Mouse (Mus musculus): ENCODE measurements at regions not wholly inside any gene's neighbourhood (a gene's known extent, or its start where the extent isn't known, plus 50 kb on each side); places are given as distances from the start of the nearest gene placed in this dataset.

DNA sequence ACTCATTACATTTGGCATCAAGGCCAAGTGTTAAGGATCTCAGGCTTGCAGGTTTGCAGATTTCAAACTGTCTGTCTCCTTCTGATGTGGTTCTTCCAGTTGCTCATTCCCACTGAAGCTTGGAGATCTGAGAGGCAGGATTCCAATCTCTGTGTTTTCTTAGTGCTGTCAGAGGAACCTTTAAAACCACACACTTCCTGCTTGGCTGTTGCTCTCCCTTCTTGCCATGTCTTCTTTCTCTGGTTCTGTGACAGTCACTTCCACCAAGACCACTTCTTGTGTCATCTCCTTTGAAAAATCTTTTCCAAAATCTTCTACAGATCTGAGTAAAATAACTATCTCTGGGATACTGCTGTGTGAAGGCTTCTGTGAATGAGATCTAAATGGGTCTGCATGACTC, 117.3 kb downstream of the Gm5426 start:
- peak; percentile 35 for DNase-seq

DNA sequence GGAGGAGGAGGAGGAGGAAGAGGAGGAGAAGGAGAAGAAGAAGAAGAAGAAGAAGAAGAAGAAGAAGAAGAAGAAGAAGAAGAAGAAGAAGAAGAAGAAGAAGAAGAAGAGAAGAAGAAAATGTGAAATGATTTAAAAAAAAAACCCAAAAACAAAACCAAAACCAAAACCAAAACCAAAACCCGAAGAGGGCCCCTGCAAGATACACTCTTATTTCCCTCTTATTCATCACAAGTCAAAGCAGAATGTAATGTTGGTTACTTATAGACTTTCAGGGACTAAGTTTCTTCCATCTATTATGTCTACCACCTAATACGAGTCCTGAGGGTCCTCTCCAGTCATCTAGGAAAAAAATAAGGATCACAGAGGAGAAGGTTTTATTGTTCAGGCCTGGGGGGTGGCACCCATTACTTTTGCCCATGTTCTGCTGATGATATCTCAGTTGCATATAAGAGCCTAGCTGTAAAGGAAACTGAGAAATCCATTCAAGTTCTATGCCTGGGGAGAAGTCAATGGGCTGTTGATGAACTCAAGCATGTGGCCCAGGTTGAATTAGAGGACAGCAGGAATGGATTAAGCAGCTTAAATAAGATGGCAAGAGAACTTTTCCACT, 118.0 kb downstream of the Gm5426 start:
- DNase-seq, result peak; percentile 27

DNA sequence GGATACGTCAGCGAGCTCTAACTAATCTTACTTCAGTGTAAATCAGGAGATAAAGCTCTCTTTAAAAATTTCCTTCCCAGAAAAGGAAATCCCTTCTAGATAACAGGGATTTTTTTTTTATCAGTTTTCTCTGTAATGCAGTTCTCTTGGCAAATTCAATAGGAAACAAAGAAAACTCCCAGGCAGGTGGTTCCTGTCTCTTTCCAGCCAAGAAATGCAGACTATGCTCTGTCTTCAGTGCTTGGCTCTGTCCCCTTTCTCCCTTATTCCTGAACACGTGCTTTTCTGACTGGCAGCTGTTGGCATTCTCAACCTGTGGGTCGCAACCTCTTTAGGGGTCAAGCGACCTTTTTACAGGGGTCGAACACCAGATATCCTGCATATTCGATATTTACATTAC, 121.5 kb downstream of the Gm5426 start:
- peak; percentile 95 for DNase-seq

DNA sequence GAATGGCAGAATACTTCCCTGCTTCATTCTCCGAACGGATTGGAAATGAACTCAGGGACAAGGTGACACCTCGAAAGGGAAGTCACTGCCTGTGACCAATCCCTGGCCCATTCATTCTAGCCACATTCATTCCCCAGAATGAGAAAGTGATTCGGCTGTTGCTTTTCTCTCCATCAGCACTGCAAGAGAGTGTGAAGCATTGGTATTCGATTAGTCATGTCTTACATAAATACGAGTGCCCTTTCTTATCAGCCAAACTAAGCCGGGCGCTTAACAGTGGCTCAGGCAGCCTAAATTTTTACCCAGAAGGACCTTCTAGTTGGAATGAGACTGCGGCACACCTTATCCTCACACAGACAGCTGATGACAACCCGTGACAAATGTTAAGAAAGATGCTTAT, 122.8 kb downstream of the Gm5426 start:
- peak; percentile 61 for DNase-seq

DNA sequence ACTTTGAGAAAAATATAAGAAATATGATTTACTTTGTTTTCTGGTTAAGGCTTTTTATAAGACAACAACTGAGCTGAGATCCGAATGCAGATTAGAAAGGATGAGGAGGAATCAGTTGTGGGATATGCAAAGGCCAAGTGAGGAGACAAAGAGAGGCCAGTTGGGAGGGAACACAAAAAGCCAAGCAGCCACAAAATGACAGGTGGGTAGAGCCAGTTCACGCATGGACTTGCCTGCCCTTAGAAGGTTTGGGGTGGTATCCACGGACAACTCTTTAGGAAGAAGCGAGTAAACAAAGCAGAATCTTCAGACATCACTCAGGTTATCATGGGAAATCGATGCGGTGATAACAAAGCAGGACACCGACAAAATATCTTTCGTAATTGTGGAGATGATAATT, 123.2 kb downstream of the Gm5426 start:
- peak; percentile 18 for DNase-seq

DNA sequence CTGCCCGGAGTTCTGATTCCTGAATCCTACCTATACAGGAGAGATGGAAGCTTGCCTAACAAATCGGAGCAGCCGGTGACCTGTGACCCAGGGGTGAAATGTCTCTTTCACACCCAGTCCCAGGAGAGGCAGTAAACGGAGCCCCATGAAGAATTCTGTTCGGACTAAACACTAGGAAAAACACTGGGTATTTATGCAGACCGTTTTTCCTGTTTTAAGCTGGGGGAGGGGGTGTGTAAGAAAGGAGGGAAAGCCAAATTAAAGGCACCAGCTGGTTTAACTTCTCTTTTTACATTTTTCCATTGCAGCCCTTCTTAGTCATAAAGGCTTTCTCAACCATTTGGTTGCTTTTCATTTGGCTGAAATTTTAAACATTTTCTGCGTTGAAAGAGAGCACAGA, 127.1 kb downstream of the Gm5426 start:
- peak; percentile 91 for DNase-seq

DNA sequence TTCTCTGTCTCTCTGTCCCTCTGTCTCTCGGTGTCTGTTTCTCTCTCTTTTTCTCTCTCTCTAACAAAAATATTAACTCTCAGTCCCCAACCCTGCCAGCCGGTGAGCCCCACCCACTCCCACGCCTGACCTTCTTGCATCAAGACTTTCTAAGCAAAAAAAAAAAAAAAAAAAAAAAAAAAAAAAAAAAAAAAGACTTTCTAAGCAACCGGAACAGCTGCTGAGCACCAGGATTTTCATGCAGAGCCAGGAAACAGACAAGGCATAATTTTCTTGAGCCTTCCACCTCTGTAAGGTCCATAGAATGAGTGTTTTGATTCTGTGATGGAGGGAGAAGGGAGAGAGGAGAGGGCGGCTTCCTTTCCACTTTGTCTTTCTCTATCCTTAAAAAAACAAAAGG, 128.0 kb downstream of the Gm5426 start:
- DNase-seq, result peak; percentile 83

DNA sequence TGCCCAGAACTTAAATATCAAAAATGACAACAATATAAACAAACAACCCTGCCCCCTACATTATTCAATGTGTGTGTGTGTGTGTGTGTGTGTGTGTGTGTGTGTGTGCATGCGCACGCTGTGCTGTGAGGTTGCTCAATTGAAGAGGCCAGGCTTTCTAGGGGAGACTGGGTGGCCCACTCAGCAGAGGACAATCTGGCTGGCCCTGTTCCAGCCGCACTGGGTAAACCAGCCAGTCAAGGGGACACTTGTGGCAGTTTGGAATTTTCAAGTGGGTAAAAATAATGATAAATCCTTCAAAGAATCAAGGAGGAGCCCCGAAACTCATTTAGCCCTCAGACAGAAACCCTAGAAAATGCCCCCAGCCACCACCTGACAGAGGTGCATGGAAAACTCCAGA, 128.5 kb downstream of the Gm5426 start:
- peak; percentile 87 for DNase-seq

DNA sequence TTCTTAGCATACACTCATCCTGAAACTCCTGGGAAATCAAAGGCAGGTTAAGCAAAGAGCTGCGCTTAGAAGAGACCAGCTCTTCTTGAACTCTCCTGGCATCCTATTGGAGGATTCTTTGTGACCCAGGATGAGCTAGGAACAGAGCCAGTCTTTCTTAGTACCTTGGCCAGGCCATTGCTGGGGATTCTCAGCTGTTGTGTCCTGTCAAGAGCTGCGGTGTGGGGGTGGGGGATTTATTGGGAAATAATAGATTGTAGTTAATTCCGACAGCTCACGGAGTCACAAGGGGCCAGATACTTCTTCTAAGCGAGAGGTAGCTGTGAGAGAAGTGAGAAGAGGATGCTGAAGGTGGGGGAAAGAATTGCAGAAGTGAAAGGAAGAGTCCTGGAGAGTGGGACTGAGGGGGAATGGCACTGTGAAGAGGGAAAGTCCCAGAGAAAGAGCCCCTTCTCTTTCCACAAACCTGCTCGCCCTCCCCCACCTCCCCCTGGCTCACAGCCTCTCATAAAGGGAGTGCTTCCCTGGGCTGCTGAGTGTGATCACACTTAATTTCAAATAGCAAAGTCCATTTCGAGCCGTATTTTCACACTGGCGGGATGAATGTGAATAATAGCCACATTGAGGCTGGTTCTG, 129.8 kb downstream of the Gm5426 start:
- DNase-seq, result peak; percentile 76

DNA sequence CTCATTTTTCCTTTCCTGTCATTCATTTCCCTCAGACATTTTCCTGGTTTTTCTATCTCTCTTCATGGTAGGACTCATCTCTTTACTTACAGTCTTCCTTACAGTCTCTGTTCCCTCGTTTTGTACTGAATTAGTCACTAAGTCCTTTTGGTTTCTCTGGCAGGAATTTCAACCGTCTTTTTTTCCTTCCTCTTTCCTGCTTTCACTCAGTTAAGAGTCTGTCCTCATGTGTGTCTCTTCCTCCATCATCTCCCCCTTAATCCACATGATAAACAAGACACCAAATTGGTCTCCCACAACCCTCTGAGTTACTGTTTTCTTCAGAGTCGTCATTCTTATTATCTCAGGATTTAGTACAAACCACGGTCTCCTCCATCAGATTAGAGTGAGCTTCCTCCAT, 131.2 kb downstream of the Gm5426 start:
- no peak for DNase-seq

DNA sequence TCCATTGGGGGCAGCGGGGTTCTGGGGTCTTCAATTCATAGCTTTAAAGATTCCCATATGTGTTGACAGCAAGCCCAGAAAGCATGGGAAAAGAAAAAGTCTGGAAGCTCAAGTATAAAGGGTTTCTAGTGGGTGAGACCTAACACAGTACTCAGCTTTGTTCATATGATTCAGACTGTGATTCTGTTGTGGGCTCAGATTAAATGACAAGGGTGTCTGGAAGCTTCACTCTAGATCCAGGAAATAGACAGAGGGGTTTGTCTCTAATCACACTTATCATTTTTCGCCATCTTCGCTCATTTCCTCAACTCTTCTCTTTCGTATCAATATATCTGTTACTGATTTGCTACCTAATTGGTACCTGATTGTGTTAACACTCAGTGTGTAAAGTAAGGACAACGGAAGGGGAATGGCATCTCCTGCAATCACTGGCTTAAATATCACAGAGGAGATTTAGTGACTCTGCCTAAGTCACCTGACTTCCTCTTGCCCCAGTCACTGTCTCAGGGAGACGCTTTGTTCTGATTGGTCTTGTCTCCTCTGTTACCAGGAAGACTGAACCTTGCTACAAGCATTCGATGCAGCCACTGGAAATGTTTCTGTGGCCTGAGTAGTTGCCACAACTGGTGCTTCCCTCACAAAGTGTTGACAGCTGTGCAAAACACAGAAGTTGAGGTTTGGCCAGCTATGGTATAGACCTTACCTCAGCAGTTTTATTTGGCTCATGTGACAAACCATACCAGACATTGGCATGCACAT, 137.4 kb downstream of the Gm5426 start:
- peak; percentile 97 for DNase-seq

DNA sequence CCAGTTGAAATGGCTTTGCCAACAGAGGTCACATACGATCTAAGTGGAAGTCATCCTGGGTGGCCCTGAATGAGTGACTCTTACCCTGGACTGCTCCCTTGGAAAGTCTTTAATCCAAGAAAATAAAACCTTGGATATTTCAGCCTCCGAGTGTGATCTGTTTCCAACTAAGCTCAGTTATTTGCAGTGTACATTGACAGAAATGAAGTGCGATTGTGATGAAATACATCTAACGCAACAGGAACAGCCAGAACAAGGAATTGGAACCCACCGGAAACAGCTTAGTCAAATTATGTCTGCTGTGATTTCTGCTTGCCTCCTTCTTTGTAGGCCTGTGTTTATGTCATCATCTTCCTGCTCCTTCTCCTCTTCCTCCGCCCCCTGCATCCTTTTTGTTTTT, 143.7 kb downstream of the Gm5426 start:
- DNase-seq, result peak; percentile 77

DNA sequence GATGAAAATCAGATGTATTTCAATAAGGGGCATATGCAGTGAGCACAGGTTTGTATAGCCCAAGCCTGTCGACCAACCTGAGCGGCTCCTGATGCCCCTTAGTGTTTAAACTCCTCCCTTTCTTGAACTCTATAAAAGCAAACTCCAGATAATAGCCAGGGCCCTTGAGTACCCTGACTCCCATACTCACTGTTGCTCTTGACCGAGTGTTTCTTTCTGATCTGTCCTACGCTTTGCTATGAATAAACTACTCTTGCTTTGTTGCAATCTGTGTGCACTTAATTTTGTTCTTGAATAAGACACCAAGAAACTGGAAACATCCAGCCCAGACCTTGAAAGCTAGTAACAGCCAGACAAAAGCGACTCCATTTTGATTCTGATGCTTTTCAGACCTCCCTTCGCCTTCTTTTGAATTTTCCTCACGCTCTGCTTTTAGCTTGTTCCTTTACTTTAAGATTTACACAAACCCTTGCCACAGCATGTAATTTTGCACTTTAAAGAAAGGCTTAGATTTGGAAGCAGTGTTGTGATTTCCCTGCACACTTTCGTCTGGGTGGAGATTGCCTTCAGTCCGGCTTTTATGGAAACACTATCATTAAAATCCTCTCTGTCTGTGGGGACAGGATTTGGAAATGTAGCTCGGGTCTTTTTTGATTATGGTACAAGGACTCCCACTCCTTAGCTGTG, 149.1 kb downstream of the Gm5426 start:
- DNase-seq, result peak; percentile 36

DNA sequence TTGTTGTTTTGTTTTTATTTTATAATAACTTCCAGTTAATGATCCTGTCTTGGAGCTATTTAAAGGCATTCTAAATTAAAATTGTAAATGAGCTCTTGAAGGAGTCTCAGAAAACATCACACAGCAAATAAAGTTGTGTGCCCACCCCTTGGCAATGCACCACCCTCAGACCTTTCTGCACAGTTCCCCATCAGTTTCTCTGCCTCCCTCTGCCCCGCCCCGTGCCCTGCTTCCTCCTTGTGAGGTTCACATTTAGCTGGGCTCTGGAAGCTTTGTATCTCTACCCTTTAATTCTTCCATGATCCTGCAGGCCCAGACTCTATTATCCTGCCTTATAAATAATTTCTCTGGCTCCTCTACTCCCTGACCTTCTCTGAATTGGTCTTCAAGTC, 149.7 kb downstream of the Gm5426 start:
- DNase-seq, result peak; percentile 93

DNA sequence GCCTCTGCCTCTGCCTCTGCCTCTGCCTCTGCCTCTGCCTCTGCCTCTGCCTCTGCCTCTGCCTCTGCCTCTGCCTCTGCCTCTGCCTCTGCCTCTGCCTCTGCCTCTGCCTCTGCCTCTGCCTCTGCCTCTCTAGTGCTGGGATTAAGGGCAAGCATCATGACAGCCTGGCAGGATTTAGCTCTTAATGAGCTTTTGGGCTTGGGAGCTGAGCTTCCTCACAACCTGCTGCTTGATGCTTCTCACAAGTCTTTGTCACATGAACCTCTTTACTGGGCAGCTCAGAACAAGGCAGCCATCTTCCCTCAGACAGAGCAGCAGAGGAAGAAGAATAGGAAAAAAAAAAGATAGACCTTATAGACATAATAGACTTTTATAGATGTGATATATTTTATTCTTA, 152.6 kb downstream of the Gm5426 start:
- peak; percentile 74 for DNase-seq

DNA sequence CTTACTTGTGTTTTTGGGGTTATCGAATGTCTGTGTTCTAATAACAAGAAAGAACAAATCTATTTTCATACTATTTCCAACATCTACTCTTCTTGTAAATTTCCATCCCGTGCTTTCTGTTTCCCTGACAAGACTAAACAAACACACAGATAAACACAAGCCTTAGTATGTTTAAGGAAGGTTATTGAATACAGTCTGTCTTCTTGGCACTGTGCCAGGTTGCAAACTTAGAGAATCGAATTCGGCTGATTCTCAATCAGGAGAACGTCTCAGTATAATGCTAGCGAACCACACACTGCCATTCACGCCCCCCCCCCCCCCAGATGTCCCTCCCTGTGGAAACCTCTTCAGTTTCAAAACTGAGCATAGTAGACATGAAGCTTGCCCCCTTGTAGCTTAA, 157.2 kb downstream of the Gm5426 start:
- no peak for DNase-seq

DNA sequence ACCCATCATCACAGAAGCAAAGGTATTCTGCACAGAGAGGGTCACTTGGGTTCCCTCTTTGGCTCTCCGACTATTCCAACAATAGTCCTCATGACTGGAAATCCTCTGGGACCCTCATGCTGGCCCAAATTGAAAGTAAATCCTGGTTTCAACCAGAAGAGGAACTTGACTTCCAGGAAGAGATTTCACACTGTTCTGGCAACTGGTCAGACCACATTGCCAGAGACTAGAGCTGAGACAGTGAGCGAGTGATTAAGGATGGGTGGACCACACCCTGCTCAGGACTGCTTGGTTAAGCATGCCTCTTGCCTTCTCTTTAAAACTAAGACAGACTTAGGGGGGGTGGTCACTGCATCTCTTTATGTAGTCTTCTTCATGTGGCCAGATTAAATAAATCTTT, 158.3 kb downstream of the Gm5426 start:
- DNase-seq, result peak; percentile 98

DNA sequence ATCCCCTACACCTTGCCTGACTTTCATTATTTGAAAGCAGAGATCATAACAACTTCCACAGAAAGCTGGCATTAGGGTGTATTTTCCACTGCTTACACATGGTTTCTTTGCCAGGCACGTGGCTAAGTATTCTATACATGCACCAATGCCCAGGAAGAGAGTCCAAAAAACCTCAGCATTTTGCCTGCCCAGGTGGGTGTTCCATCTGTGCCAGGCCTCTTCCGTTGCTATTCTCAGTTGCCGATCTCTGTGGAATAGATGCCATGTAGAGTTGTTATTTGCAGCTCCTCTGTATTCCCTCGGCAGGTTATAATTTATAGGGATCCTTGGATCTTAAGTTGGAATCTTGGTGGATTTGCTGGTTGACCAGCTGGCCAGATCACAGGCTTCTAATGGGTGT, 161.3 kb downstream of the Gm5426 start:
- peak; percentile 70 for DNase-seq

DNA sequence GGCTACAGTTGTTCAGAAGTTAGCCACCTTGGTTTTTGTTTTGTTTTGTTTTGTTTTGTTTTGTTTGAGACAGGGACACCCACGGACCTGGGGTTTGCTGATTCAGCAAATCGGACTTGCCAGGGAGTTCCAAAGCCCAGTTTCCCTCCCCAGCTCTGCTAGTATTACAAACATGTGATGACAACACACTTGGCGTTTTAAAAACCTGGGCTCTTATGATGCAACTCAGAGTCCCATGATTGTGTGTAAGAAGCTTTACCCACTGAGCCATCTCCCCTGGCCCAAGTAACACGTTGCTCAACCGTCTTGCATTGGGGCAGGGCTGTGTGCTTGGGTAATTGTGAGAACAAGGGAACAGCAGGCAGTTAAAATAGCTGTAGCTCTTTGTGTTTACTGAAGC, 162.2 kb downstream of the Gm5426 start:
- peak; percentile 68 for DNase-seq

DNA sequence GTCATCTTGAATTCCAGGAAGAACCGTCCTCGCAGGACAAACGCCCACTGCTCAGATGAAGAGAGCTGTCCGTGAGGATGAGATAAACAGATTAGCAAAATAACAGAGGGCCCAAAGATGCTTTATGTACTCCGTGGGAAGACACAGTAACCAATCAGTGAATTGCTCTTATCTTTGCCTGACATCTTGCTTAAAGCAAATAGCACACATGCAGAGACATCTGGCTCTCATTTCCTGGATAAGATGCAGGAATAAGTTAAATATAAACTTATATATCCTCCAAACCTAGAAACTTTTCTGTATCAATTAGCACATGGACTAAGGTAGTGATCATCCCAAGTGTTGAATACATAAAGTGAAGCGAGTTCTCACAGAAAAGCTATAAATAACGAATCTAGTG, 169.3 kb downstream of the Gm5426 start:
- DNase-seq, result no peak

DNA sequence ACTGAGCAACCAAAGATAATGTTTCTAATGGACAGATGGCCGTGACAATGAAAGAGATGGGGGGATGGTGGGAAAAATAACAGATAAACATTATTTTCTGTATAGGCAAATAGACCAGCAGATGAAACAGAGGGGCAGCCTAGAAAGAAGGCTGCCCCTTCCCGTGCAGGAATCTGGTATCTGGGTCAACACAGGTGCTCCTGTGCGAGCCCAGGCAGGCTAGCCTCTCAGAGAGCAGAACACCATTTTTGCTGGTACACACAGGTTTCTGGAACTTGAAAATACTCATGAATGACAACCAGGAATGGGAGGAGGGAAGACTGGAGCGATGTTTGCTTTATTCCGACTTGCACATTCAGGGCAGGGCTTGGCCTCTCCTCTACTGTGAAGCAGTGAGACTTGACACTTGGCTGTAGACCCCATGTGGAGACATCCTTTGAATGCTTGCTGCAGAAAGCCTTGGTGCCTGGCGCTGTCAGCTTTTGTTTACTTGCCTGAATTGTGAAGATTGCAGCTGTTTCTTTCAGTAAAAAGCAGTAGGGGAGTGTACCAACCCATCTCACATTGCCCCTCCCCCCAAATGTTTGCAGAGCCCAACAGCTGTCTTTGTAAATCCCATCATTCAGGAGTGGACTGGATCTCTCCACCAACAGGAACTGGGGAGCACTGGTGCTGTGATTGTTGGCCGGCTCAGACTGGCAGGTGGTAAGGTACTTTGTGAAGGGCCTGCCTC, 172.5 kb downstream of the Gm5426 start:
- DNase-seq, result peak; percentile 98

DNA sequence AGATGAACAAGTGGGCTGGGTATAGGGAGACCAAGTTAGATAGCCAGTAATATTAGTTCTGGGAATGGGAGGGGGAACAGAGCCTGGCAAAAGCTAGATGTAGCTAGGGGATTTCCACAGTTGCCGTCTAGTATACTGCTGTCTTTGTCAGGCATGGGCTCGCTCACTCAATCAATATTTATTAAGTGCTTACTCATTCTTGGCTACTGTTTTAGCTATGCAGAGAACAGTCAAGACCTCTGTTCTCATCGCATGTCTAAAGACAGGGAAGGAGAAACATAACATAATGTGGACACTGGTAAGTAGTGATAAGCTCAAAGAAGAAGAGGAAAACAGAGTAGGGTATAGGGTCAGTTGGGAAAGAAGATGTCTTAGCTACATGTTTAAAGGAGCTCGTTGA, 173.4 kb downstream of the Gm5426 start:
- no peak for DNase-seq

DNA sequence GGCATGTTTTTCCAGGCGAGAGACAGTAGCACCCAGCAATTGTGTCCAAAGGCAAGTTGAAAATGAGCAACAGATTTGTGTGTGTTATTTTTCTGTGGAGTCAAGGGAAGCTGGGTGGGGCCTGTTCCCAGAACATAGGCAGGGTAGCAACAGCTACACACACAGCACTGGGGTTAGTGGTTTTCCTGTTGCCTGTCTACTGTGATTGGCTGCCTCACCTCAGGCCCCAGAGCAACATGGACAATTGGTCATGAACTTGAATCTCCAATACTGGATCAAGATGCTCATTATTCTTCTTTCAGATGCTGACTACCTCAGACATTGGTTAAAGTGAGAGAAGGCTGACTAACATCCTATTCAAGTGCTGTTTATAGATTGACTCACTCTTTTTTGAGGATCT, 188.9 kb downstream of the Gm5426 start:
- DNase-seq, result no peak
